Mouse (Mus musculus) olfactory bulb, adult 2 months (tissue): Measurements from ENCODE around the gene Anxa9. TPM values are rescaled to one million over a fixed set of nuclear protein-coding genes. Genes with fewer than 3 reads are reported as not detected.

Source experiments
- H3K27ac ChIP-seq: fragments of 200-500 bp; 2 replicates; pipeline ENCODE4 v1.5.1; 2012; ENCODE audit warnings: low read depth, low read length; ENCODE audit not compliant: insufficient read depth
- H3K4me1 ChIP-seq: fragments of 200-500 bp; 2 replicates; pipeline ENCODE4 v1.6.1; 2012; ENCODE audit warnings: low read length; ENCODE audit not compliant: control insufficient read depth, insufficient read depth
- H3K4me3 ChIP-seq: fragments of 200-500 bp; 2 replicates; pipeline ENCODE4 v1.5.1; 2012; ENCODE audit warnings: mild to moderate bottlenecking, low read depth, low read length, moderate library complexity; ENCODE audit not compliant: insufficient read depth
- CTCF ChIP-seq: fragments of 200-500 bp; IDR thresholded peaks from 2 replicates; pipeline ENCODE4 v1.5.1; 2012; ENCODE audit warnings: low read depth, mild to moderate bottlenecking, low read length, moderate library complexity; ENCODE audit not compliant: insufficient read depth
- POLR2A ChIP-seq: fragments of 200-500 bp; IDR thresholded peaks from 2 replicates; pipeline ENCODE4 v1.6.1; 2012; ENCODE audit warnings: mild to moderate bottlenecking, low read depth, low read length, moderate library complexity; ENCODE audit not compliant: insufficient read depth
- WGBS: fragments of 180-500 bp; shearing (Covaris S2); methylation state at CpG from one replicate; pipeline ENCODE4 v1.1.7; 2018; 5-methylcytosine and 5-hydroxymethylcytosine counted together
- polyA plus RNA-seq: library from polyadenylated mRNA; stranded (reverse); fragments of >200 nt; gene quantifications from 2 replicates; pipeline ENCODE4 v1.2.4, GENCODE M21; 2012; ENCODE audit warnings: low replicate concordance; ENCODE audit not compliant: missing spikeins, insufficient read depth, insufficient read length

The Anxa9 gene
- polyA plus RNA-seq, 1 experiment = not detected

DNA sequence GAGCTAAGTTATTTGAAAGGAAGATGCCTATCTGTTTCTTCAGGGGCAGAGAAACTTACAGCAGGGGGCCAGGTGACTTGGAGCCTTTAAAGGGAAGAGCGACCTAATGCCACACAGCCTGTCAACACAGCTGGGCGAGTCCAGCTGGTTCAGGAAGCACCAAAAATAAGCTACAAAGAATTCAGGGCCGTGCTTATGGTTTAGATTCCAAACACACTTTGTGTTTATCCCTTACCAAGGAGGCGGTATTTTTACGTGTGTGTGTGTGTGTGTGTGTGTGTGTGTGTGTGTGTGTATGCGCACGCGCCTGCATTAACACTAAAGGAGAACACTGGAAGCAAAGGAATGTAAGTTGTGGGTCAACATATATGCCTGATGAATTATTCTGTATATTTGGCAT, 26.2 kb downstream of the Anxa9 start:
- Histone ChIP-seq H3K4me3 (peak overlapping the region; percentile 98), H3K4me1 (peaks cover 12% of the 10 kb centered on the region), H3K27ac (peak overlapping the region; percentile 97; the same call in 1 of the 2 replicates)
- 13% methylated on average over 8 of the region's 8 CpGs for WGBS
- TF ChIP-seq CTCF (no peak), POLR2A (no peak)

DNA sequence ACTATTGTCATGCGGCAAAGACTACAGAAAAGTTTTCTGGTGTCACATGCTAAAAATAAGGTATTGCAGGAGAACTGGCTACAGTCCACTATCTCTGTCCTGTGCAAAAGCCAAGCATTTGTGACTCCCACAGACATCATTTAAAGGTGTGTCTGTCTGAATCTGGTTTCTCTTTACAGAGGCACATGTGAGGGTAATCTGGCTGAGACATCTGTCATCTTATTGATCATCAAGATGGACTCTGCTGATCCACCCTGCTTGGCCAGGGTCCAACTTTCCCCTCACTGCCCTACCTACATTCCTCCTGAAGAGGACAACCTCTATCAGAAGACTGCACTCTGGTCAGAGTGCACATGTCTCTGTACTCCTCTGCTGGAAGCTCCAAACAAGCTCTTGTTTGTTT, 29.8 kb downstream of the Anxa9 start:
- 83% methylated on average over 1 of the region's 1 CpGs for WGBS
- Histone ChIP-seq H3K4me3 (no peak overlapping the region), H3K4me1 (peaks cover 13% of the 10 kb centered on the region), H3K27ac (0 out of 2 replicates have a peak overlapping the region, but pooled peaks have one; percentile 23)
- TF ChIP-seq POLR2A (no peak), CTCF (no peak)

DNA sequence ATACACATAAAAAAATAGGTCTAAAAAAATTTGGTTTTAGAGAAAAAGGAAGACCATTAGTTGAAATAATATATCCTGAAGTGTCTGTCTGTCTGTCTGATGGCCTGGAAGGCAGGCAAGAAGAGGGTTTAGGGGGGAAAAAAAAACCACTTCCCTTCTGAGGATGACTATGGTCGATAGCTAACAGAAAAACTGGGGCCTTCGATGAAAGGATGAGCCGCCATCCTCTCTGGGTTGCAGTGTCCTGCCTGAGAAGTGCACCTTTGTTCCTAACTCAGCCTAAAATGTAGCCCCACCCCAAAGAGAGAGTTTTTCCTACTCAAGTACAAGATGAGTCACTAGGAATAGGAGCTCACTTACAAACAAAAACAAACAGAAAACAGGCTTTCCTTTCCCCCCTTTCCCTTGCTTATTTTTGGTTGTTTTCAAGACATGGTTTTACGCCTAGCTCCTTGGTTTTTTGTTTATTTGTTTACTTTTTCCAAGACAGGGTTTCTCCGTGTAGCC, 30.5 kb downstream of the Anxa9 start:
- TF ChIP-seq CTCF = no peak
- TF ChIP-seq POLR2A = no peak
- no peak overlapping the region for H3K4me3 ChIP-seq
- H3K27ac ChIP-seq = no peak overlapping the region
- 60% methylated on average over 5 of the region's 5 CpGs for WGBS
- peaks cover 13% of the 10 kb centered on the region for H3K4me1 ChIP-seq

DNA sequence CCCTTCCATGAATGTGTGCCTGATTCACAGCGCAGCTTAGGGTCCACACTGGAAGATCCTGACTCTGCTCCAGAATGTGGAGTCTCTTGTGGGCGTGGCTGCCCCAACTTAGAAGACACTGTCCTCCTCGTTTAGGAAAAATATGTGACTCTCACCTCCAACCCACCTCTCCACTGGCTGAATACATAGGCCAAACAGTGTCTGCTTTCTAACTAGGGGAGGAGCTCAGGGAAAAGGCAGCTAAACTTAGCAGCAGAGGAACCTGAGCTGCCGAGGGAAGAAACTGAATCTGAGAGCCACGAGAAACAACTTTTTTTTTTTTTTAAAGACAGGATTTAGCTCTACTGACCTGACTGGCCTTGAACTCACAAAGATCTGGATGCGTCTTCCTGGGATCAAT, 31.8 kb downstream of the Anxa9 start:
- Histone ChIP-seq H3K27ac (no peak overlapping the region), H3K4me3 (no peak overlapping the region), H3K4me1 (peaks cover 13% of the 10 kb centered on the region)
- 72% methylated on average over 6 of the region's 6 CpGs for whole genome bisulfite sequencing
- TF ChIP-seq CTCF = no peak
- no peak for TF ChIP-seq POLR2A

DNA sequence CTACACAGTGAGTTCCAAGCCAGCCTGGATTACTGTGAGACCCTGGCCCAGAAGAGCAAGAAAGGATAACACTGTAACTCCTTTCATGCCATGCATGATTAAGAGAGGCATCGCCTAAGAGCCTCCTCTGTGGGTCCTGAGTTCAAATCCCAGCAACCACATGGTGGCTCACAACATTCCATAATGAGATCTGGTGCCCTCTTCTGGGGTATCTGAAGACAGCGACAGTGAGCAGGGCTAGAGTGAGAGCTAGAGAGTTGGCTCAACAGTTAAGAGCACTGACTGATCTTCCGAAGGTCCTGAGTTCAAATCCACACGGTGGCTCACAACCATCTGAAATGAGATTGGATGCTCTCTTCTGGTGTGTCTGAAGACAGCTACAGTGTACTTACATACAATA, 32.5 kb downstream of the Anxa9 start:
- Histone ChIP-seq H3K4me1 (peaks cover 13% of the 10 kb centered on the region), H3K27ac (no peak overlapping the region), H3K4me3 (no peak overlapping the region)
- WGBS = 92% methylated on average over 4 of the region's 4 CpGs
- TF ChIP-seq POLR2A (no peak), CTCF (no peak)

DNA sequence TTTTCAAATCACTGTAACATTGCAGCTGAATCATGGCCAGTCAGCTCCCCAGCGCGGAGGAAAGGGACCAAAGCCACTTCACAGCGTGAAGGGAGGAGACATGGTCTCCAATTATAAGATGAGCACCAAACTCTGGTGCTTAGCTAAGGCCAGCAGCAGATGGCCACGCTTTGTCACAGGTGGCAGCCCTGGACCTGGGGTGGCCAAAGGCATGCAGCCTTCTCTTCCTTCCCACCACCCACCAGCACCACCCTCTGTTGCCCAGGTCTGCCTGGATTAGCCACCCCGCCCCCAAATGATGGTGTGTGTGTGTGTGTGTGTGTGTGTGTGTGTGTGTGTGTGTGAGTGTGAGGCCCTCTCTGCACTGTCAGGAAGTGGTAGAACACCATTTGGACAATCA, 33.5 kb downstream of the Anxa9 start:
- H3K4me1 ChIP-seq = peaks cover 13% of the 10 kb centered on the region
- no peak overlapping the region for H3K4me3 ChIP-seq
- no peak overlapping the region for H3K27ac ChIP-seq
- 85% methylated on average over 5 of the region's 5 CpGs for WGBS
- TF ChIP-seq CTCF (no peak), POLR2A (no peak)

DNA sequence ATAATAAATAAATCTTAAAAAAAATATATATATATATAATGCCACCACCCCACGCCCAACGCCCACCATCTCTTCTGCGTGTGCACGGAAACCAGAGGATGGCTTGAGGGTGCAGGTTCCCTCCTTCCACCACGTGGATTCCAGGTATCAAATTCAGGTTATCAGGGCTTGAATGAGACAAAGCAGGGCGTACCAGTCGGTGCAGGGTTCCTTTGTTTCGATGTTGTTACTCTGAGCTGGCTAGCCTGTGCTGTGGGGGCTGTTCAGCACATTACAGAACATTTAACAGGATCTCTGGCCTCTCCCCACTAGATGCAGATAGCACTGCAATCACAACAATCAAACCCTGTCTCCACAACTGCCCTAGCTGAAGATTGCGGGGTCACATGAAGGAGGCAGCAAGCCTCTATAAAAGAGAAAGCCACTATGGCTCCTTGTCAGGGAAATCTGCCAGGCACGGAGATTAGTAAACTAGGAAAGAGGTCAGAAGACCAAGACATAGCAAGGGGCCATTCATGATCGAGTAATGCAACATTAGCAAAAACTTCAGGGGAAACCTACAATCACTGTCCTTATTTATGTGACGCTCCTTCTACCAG, 36.1 kb downstream of the Anxa9 start:
- no peak overlapping the region for H3K27ac ChIP-seq
- H3K4me3 ChIP-seq = no peak overlapping the region
- 68% methylated on average over 12 of the region's 12 CpGs for WGBS
- TF ChIP-seq POLR2A = no peak
- TF ChIP-seq CTCF = no peak
- H3K4me1 ChIP-seq = peaks cover 11% of the 10 kb centered on the region

DNA sequence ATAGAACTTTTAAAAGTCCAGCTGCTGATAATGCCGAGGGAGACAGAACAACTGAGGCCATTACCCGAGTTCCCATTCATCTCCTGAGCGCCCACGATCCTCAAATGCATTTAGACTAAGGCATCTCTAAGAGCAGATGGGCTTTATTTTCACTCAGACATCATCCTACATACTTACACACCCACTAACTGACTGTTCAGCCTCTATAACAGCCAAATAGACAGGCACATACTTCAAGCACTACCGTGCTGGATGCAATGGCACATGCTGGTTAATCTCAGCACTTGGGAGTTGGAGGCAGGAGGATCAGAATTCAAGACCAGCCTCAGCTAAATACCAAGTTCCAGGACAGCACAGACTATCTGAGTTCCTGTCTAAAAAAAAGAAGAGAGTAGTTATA, 37.2 kb downstream of the Anxa9 start:
- TF ChIP-seq CTCF (no peak), POLR2A (no peak)
- 51% methylated on average over 5 of the region's 5 CpGs for WGBS
- no peak overlapping the region for H3K27ac ChIP-seq

DNA sequence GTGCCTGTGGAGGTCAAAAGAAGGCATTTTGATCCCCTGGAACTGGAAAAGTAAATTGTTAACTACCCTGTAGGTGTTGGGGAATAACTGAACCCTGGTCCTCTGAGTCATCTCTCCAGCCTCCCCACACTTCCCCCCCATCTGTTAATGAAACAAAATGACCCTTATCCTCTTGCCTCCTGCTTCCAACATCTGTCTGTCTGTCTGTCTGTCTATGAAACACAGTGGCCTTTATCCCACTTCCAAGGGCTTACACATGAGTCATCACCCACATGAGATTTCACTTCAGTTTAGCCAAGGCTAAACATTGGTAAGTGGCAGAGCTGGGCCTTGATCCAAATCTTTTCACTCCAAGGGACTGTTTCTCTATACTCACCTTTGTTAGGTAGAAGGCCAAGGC, 39.1 kb downstream of the Anxa9 start:
- TF ChIP-seq CTCF = no peak
- TF ChIP-seq POLR2A = no peak
- Histone ChIP-seq H3K4me1 (peaks cover 3% of the 10 kb centered on the region; the same call in 1 of the 2 replicates), H3K27ac (no peak overlapping the region), H3K4me3 (no peak overlapping the region)

More for the DNA sequence above, 37.2 kb downstream of the Anxa9 start:
- no peak overlapping the region for H3K4me3 ChIP-seq
- H3K4me1 ChIP-seq = peaks cover 11% of the 10 kb centered on the region

DNA sequence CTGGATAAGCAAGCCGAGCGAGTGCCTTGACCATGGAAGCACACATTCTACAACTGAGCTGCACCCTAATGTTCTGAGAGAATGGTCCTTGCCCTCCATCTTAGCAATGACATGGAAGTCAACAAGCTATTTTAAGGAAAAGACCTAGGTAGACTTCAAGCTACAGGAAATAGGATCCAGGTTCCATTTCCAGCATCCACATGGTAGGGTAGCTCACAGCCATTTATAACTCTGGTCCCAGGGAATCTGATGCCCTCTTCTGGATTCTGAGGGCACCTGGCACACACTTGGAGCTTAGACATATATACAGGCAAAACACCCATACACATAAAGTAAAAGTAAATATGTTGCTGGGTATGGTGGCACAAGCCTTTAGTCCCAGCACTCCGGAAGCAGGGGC, 40.9 kb downstream of the Anxa9 start:
- 97% methylated on average over 3 of the region's 3 CpGs for WGBS
- H3K27ac ChIP-seq = no peak overlapping the region
- no peak overlapping the region for H3K4me3 ChIP-seq
- 0 out of 2 replicates have a peak, but pooled peaks cover 3% of the 10 kb centered on the region for H3K4me1 ChIP-seq
- TF ChIP-seq CTCF (no peak), POLR2A (no peak)
